Mouse (Mus musculus) MEL (cell line): Measurements from ENCODE around the gene Gm20388. TPM values are rescaled to one million over a fixed set of nuclear protein-coding genes. Genes with fewer than 3 reads are reported as not detected.

Experiments used
- DNase-seq: peaks from one replicate; pipeline ENCODE4 v3.0.0; 2011; ENCODE audit warnings: low read depth, low spot score
- H3K27ac ChIP-seq: 2 replicates; pipeline ENCODE4 v1.5.1; 2012; ENCODE audit warnings: low read depth, mild to moderate bottlenecking, control low read depth, low read length, moderate library complexity; ENCODE audit not compliant: control insufficient read depth
- H3K27me3 ChIP-seq, 2 experiments: fragments of 150-350 bp in 1 of 2; sonication (generic) in 1 of 2; 2 replicates each; pipeline ENCODE4 v1.6.1; 2012; ENCODE audit warnings: low read length in 2 of 2, mild to moderate bottlenecking in 2 of 2, improper control_type of control experiment in 1 of 2, moderate library complexity in 1 of 2; ENCODE audit not compliant: insufficient read depth in 2 of 2, control insufficient read depth in 1 of 2
- H3K36me3 ChIP-seq, 2 experiments: 2 replicates each; pipeline ENCODE4 v1.6.1; 2012 to 2014; ENCODE audit warnings: low read length in 2 of 2, improper control_type of control experiment in 1 of 2, inconsistent platforms in 1 of 2, mild to moderate bottlenecking in 1 of 2; ENCODE audit not compliant: insufficient read depth in 2 of 2, control insufficient read depth in 1 of 2
- H3K4me1 ChIP-seq, 2 experiments: fragments of 150-350 bp in 1 of 2; sonication (generic) in 1 of 2; 2 replicates each; pipeline ENCODE4 v1.6.1; 2012; ENCODE audit warnings: low read length in 2 of 2, improper control_type of control experiment in 1 of 2, mild to moderate bottlenecking in 1 of 2; ENCODE audit not compliant: insufficient read depth in 2 of 2, control insufficient read depth in 1 of 2
- H3K4me3 ChIP-seq, 2 experiments: fragments of 150-350 bp in 1 of 2; sonication (generic) in 1 of 2; 2 replicates each; pipeline ENCODE4 v1.5.1; 2012; ENCODE audit warnings: low read depth in 2 of 2, low read length in 2 of 2, mild to moderate bottlenecking in 2 of 2, moderate library complexity in 2 of 2, control low read depth in 1 of 2, improper control_type of control experiment in 1 of 2; ENCODE audit not compliant: control insufficient read depth in 1 of 2, insufficient read depth in 1 of 2
- H3K79me2 ChIP-seq: 2 replicates; pipeline ENCODE4 v1.6.1; 2012; ENCODE audit warnings: mild to moderate bottlenecking, low read length, moderate library complexity; ENCODE audit not compliant: control insufficient read depth, poor library complexity, insufficient read depth
- H3K9ac ChIP-seq: 2 replicates; pipeline ENCODE4 v1.6.1; 2012; ENCODE audit warnings: low read depth, mild to moderate bottlenecking, control low read depth, low read length, moderate library complexity; ENCODE audit not compliant: control insufficient read depth, poor library complexity, severe bottlenecking
- H3K9me3 ChIP-seq: fragments of 150-350 bp; sonication (generic); replicated peaks from 2 replicates; pipeline ENCODE4 v1.6.1; 2012; ENCODE audit warnings: mild to moderate bottlenecking, low read length, improper control_type of control experiment, moderate library complexity; ENCODE audit not compliant: insufficient read depth
- BHLHE40 ChIP-seq: IDR thresholded peaks from 2 replicates; pipeline ENCODE4 v1.6.1; 2012; ENCODE audit warnings: low read depth, mild to moderate bottlenecking, inconsistent platforms, low read length, improper control_type of control experiment, borderline replicate concordance
- CHD2 ChIP-seq: IDR thresholded peaks from 2 replicates; pipeline ENCODE4 v1.6.1; 2011; ENCODE audit warnings: low read length, improper control_type of control experiment
- CTCF ChIP-seq, 3 experiments: IDR thresholded peaks in 2 of 3; conservative IDR thresholded peaks in 1 of 3; 2 replicates each; pipeline ENCODE4 v1.5.1; 2011 to 2012; ENCODE audit warnings: low read length in 3 of 3, low read depth in 2 of 3, mild to moderate bottlenecking in 2 of 3, improper control_type of control experiment in 1 of 3, inconsistent platforms in 1 of 3, mixed read lengths in 1 of 3, moderate library complexity in 1 of 3; ENCODE audit not compliant: control insufficient read depth in 1 of 3, insufficient read depth in 1 of 3, poor library complexity in 1 of 3, severe bottlenecking in 1 of 3
- E2F4 ChIP-seq: IDR thresholded peaks from 2 replicates; pipeline ENCODE4 v1.6.1; 2011; ENCODE audit warnings: low read depth, low read length, improper control_type of control experiment, borderline replicate concordance
- ELF1 ChIP-seq: IDR thresholded peaks from 2 replicates; pipeline ENCODE4 v1.6.1; 2014; ENCODE audit warnings: low read depth, mild to moderate bottlenecking, inconsistent platforms, low read length, improper control_type of control experiment, moderate library complexity
- EP300 ChIP-seq, 2 experiments: IDR thresholded peaks; 2 replicates each; pipeline ENCODE4 v1.6.1; 2011; ENCODE audit warnings: improper control_type of control experiment in 2 of 2, low read length in 2 of 2, low read depth in 1 of 2, mild to moderate bottlenecking in 1 of 2
- GABPA ChIP-seq: IDR thresholded peaks from 2 replicates; pipeline ENCODE4 v1.6.1; 2012; ENCODE audit warnings: low read depth, mild to moderate bottlenecking, inconsistent platforms, low read length, improper control_type of control experiment, moderate library complexity
- KAT2A ChIP-seq: conservative IDR thresholded peaks from 2 replicates; pipeline ENCODE4 v1.6.1; 2012; ENCODE audit warnings: low read depth, low read length, improper control_type of control experiment, inconsistent platforms
- MAFK ChIP-seq: IDR thresholded peaks from 2 replicates; pipeline ENCODE4 v1.6.1; 2011; ENCODE audit warnings: low read depth, mild to moderate bottlenecking, low read length, improper control_type of control experiment, borderline replicate concordance
- MAX ChIP-seq: IDR thresholded peaks from 2 replicates; pipeline ENCODE4 v1.6.1; 2011; ENCODE audit warnings: low read length, improper control_type of control experiment
- MAZ ChIP-seq: IDR thresholded peaks from 2 replicates; pipeline ENCODE4 v1.6.1; 2012; ENCODE audit warnings: low read depth, mild to moderate bottlenecking, inconsistent platforms, low read length, improper control_type of control experiment
- MEF2A ChIP-seq: IDR thresholded peaks from 2 replicates; pipeline ENCODE4 v1.6.1; 2014; ENCODE audit warnings: low read depth, mild to moderate bottlenecking, inconsistent platforms, low read length, improper control_type of control experiment; ENCODE audit not compliant: poor library complexity, insufficient replicate concordance, severe bottlenecking; ENCODE audit errors: extremely low read depth
- MXI1 ChIP-seq: IDR thresholded peaks from 2 replicates; pipeline ENCODE4 v1.6.1; 2011; ENCODE audit warnings: mild to moderate bottlenecking, low read depth, low read length, improper control_type of control experiment
- MYB ChIP-seq: IDR thresholded peaks from 2 replicates; pipeline ENCODE4 v1.6.1; 2011; ENCODE audit warnings: mild to moderate bottlenecking, low read depth, low read length, improper control_type of control experiment
- MYC ChIP-seq: IDR thresholded peaks from 2 replicates; pipeline ENCODE4 v1.6.1; 2011; ENCODE audit warnings: low read depth, mild to moderate bottlenecking, low read length, improper control_type of control experiment, moderate library complexity
- NELFE ChIP-seq: IDR thresholded peaks from 2 replicates; pipeline ENCODE4 v1.6.1; 2011; ENCODE audit warnings: low read depth, low read length, improper control_type of control experiment
- POLR2A ChIP-seq, 2 experiments: IDR thresholded peaks; 2 replicates each; pipeline ENCODE4 v1.6.1; 2011 to 2012; ENCODE audit warnings: low read length in 2 of 2, mild to moderate bottlenecking in 2 of 2, control low read depth in 1 of 2, improper control_type of control experiment in 1 of 2, low read depth in 1 of 2, moderate library complexity in 1 of 2; ENCODE audit not compliant: control insufficient read depth in 1 of 2, insufficient read depth in 1 of 2, poor library complexity in 1 of 2
- POLR2AphosphoS5 ChIP-seq: IDR thresholded peaks from 2 replicates; pipeline ENCODE4 v1.6.1; 2012; ENCODE audit warnings: low read depth, borderline replicate concordance, mild to moderate bottlenecking, inconsistent platforms, low read length, moderate library complexity, mixed read lengths
- RAD21 ChIP-seq: IDR thresholded peaks from 2 replicates; pipeline ENCODE4 v1.6.1; 2011; ENCODE audit warnings: mild to moderate bottlenecking, low read depth, low read length, improper control_type of control experiment
- RCOR1 ChIP-seq: IDR thresholded peaks from 2 replicates; pipeline ENCODE4 v1.6.1; 2012; ENCODE audit warnings: low read depth, mild to moderate bottlenecking, inconsistent platforms, low read length, improper control_type of control experiment
- SIN3A ChIP-seq: IDR thresholded peaks from 2 replicates; pipeline ENCODE4 v1.6.1; 2012; ENCODE audit warnings: low read length, improper control_type of control experiment, inconsistent platforms
- SMC3 ChIP-seq: IDR thresholded peaks from 2 replicates; pipeline ENCODE4 v1.6.1; 2011; ENCODE audit warnings: low read depth, low read length, improper control_type of control experiment
- TBP ChIP-seq: IDR thresholded peaks from 2 replicates; pipeline ENCODE4 v1.8.0; 2011; ENCODE audit warnings: low read depth, low read length, improper control_type of control experiment
- TCF12 ChIP-seq: IDR thresholded peaks from 2 replicates; pipeline ENCODE4 v1.6.1; 2014; ENCODE audit warnings: low read depth, mild to moderate bottlenecking, inconsistent platforms, low read length, improper control_type of control experiment, moderate library complexity
- ZC3H11A ChIP-seq: IDR thresholded peaks from 2 replicates; pipeline ENCODE4 v1.6.1; 2012; ENCODE audit warnings: low read depth, mild to moderate bottlenecking, inconsistent platforms, low read length, improper control_type of control experiment
- ZMIZ1 ChIP-seq: IDR thresholded peaks from 2 replicates; pipeline ENCODE4 v1.6.1; 2012; ENCODE audit warnings: low read depth, mild to moderate bottlenecking, inconsistent platforms, low read length, improper control_type of control experiment, moderate library complexity
- ZNF384 ChIP-seq: IDR thresholded peaks from 2 replicates; pipeline ENCODE4 v1.6.1; 2012; ENCODE audit warnings: low read depth, mild to moderate bottlenecking, inconsistent platforms, low read length, improper control_type of control experiment
- polyA plus RNA-seq, 2 experiments: library from polyadenylated mRNA; stranded (reverse) in 1 of 2; unstranded in 1 of 2; fragments of >175 nt in 1 of 2; fragments of >200 nt in 1 of 2; gene quantifications; 2 replicates each; pipeline versions ENCODE4 v1.2.1 to v1.2.4; 2012; ENCODE audit warnings: low replicate concordance in 2 of 2, low read depth in 1 of 2; ENCODE audit not compliant: insufficient read length in 2 of 2, insufficient read depth in 1 of 2, missing spikeins in 1 of 2
- total RNA-seq: library from RNA; depleted of rRNA; stranded (reverse); fragments of 300-350 nt; gene quantifications from 2 replicates; pipeline ENCODE4 v1.2.3, GENCODE M21; 2012

The Gm20388 gene
- total and polyA plus RNA-seq, 3 experiments = 11.1 to 17.8 TPM; not detected in 1

- Histone ChIP-seq H3K27me3 (peaks cover 1 to 4% of the 10 kb centered on the region in 2 experiments), H3K27ac (no peak overlapping the region), H3K79me2 (no peaks in the 10 kb centered on the region), H3K4me3 (no peak overlapping the region)
- TF ChIP-seq ZC3H11A (peak; percentile 47), TCF12 (no peak), POLR2AphosphoS5 (no peak), MYC (no peak), CHD2 (no peak), RAD21 (peak; percentile 37), MEF2A (no peak), ZMIZ1 (no peak), KAT2A (no peak), RCOR1 (no peak), SMC3 (peak; percentile 49), MAX (no peak), CTCF (IDR thresholded peaks at IDR 0.05 in 2 of 3, conservative IDR thresholded peaks at IDR 0.05 in 1 of 3; ENCODE audit: control insufficient read depth in 1 of 3, insufficient read depth in 1 of 3, low read depth in 2 of 3, low read length in 3 of 3, poor library complexity in 1 of 3, severe bottlenecking in 1 of 3) (peak; percentile 25 to 61 (median 55); a peak in 5 of 6 replicates), POLR2A (IDR thresholded peaks at IDR 0.05; ENCODE audit: control insufficient read depth in 1 of 2, insufficient read depth in 1 of 2, low read depth in 1 of 2, low read length in 2 of 2, poor library complexity in 1 of 2) (no peak), TBP (no peak)
- TF ChIP-seq, all 39 proteins: peak for 4
- no peaks in the 10 kb centered on the region for H3K9me3 ChIP-seq
- H3K9ac ChIP-seq = no peak overlapping the region
- DNase-seq = peak; percentile 32
- no peaks in the 10 kb centered on the region for H3K36me3 ChIP-seq
- no peaks in the 10 kb centered on the region for H3K4me1 ChIP-seq
Measured at GRCm38 (mm10) chr8:123145279-123145678, 3234.6 kb downstream of the Gm20388 start.

GRCm38 (mm10) chr8:123146390-123146789 is 3235.7 kb downstream of the Gm20388 start:
- no peaks in the 10 kb centered on the region for H3K79me2 ChIP-seq
- peaks cover 3 to 8% of the 10 kb centered on the region in 2 experiments for H3K27me3 ChIP-seq
- TF ChIP-seq NELFE (no peak), MAFK (no peak), POLR2A (IDR thresholded peaks at IDR 0.05; ENCODE audit: control insufficient read depth in 1 of 2, insufficient read depth in 1 of 2, low read depth in 1 of 2, low read length in 2 of 2, poor library complexity in 1 of 2) (no peak), EP300 (IDR thresholded peaks at IDR 0.05; ENCODE audit: low read depth in 1 of 2, low read length in 2 of 2) (no peak), MYC (no peak), GABPA (no peak), ZNF384 (no peak), ZC3H11A (no peak), E2F4 (no peak), MYB (no peak), MAZ (no peak), KAT2A (no peak), BHLHE40 (no peak), SIN3A (no peak), MXI1 (no peak), ELF1 (no peak), ZMIZ1 (no peak)
- H3K27ac ChIP-seq = no peak overlapping the region
- no peak for DNase-seq
- no peaks in the 10 kb centered on the region for H3K4me1 ChIP-seq
- H3K9ac ChIP-seq = no peak overlapping the region
- no peak overlapping the region for H3K4me3 ChIP-seq
- no peaks in the 10 kb centered on the region for H3K36me3 ChIP-seq
- no peaks in the 10 kb centered on the region for H3K9me3 ChIP-seq
